Mouse (Mus musculus): ENCODE measurements around the gene 4921517D22Rik.
"Not testable (repeated sequence)": the region's sequence is repeated elsewhere in the genome, so short reads cannot be mapped to it uniquely, and the experiment has no call there.

4921517D22Rik gene

DNA sequence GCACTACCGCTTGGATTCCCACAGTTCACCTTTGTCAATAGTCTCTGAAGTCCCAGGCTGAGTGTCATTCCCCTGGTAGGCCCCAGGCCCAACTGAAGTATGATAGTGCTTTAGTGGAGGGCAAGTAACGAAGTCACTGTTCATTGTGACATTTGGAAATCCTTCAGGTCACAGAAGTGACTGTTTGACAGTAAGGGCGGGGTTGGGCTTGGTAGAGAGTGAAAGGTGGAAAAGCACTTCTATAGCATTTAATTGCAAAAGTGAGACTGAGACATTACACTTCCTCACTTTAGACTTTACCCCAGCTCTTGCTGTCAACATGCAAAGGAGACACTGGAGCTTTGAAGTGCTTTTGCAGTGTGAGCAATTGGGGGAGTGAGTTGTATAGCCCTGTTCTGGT is at the start of gene 4921517D22Rik:
TSS of gene 4921517D22Rik (minus strand) at position 101 of the 400 bp plus-strand sequence.
- DNase-seq (ENCODE audit: low spot score) = no peak

DNA sequence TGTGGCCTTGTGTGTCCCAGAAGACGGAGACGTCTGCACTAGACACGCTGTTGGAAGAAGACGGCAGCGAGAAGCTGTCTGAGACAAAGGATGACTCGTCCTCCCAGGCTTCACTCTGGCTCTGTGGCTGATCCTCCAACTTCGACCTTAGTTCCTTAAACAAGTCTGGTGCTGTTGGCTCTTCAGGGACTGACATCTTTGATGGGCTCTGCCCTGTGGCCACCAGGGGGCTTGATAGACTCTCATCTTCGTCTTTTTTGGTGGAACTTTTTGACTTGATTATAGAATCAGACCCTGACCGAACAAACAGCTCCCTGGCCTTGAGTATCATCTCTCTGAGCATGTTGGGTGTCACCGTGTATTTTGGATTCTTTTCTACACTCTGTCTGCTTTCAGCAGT is 47.8 kb upstream of the 4921517D22Rik start:
- no peak for DNase-seq (ENCODE audit: low spot score)

DNA sequence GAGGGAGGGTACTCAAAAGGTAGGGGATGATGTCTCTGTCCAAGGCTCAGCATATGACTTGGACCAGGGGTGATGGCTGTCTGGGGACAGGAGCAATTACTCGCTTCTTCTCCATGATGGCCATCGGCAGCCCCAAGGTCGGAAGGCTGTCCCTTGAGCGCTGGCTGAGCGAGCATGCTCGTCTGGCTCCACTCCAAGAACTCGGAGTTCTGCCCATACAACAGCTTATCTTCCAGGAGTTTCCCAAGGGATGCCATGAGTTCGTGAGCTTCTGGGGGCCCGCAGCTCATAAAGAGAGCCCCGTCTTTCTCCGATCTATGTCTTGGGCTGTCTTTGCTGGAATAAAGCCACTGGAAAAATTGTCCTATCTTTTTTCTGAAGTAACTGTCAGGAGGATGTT is 47.2 kb upstream of the 4921517D22Rik start:
- no peak for DNase-seq (ENCODE audit: low spot score)

DNA sequence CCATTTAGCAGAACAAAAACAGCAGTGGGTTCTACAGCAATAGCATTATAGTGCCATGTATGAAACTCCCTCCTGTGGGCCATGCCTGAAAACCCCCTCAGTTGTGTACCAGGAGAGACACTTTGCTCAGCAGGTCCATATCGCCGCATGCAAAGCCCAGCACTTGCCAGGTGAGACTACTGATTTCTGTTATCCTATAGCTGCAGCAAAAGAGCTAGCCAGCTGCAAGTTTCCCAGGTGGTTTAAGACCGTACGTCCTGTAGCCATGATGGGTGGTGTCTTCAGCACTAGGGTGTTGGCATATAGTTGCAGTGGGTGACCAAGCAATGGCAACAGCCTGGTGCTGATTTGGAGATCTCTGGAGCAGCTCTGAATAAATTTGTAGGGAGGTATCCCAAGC is 45.5 kb upstream of the 4921517D22Rik start:
- DNase-seq (ENCODE audit: low spot score) = no peak

DNA sequence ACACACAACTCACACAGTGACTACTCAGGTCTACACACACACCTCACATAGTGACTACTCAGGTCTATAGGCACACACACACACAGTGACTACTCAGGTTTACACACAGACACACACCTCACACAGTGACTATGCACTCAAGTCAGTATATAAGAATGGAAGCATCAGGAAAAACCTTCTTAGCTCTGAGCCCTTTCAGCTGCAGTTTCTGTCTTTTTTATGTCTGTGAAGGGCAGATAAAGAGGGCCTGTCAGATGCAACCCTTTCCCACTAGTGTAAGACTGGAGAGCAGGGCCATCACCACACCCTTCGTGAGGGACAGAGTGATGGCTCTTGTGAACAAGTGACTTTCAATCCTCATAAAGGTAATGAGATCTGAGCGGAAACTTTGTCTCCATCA is 44.5 kb upstream of the 4921517D22Rik start:
- DNase-seq (ENCODE audit: low spot score) = no peak

DNA sequence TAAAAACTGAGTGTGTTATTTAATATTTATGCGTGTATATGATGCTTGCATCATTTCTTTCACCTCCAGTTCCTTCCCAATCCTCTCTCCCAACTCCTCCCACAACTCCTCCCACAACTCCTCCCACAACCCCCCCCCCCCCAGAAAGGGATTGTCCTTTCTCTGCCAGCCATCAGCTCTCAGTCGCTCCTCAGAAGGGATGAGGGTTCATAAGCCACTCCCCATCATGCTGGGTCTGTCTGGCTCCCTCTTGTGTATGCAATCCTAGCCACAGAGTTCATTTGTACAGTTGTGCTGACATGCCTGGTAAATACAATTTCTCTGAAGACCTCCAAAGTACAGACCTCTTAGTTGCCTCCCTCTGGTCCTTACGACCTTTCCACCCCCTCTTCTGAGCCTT is 41.3 kb upstream of the 4921517D22Rik start:
- DNase-seq (ENCODE audit: low spot score) = no peak

DNA sequence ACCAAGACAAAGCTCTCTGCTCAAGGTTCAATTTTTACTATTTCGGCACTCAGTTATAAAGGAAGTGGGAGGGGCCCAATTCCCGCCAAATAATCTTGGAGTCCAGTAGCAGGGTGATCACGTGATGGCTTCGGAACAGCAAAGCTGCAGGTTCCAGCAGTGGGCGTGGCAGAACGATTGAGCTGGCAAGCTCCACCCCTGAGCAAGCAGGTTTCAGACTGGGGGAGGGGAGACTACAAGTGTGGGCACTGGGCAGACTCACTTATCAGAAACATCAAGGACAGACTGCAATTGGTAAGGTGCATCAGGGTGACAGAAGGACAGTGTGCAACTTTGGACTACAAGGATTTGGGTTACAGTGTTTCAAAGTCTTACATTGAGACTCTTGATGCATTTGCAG is 40.4 kb upstream of the 4921517D22Rik start:
- DNase-seq (ENCODE audit: low spot score) = not testable (repeated sequence)

DNA sequence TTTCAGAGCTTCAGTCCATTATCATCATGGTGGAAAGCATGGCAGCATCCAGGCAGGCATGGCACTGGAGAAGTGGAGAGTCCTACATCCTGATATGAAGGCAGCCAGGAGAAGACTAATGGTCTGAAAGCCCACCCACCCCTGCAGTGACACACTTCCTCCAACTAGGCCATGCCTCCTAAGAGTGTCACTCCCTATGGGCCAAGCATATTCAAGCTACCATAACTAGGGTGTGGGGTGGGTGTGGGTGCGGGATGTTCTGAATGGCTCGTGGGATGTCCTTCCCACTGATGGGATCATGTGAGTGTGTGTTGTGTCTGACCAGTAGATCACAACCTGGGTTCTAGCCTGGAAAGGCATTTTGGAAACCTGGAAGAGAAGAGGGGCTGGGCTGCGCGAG is 40.0 kb upstream of the 4921517D22Rik start:
- DNase-seq (ENCODE audit: low spot score) = no peak

DNA sequence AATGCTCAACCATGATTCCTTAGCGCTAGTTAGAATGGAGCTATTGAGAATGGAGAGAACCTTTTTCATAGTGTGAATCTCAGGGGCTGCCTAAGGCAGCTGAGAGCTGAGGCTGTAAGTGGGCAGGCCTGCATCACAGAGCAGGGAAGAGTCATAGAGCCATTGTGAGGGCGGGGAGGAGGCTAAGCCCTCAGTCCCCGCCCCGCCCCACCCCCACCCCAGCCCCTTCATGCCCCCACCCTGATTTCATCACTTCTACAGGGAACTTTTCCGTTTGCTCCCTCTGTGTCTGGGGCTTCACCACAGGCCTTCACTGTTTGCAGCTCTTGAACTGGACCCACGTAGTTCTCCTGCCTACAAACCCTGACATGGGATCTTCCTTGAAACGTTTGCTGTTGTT is 37.7 kb upstream of the 4921517D22Rik start, which contains the start of gene Spata31d1d:
TSS of gene Spata31d1d (minus strand) at position 101 of the 400 bp plus-strand sequence.
- no peak for DNase-seq (ENCODE audit: low spot score)

DNA sequence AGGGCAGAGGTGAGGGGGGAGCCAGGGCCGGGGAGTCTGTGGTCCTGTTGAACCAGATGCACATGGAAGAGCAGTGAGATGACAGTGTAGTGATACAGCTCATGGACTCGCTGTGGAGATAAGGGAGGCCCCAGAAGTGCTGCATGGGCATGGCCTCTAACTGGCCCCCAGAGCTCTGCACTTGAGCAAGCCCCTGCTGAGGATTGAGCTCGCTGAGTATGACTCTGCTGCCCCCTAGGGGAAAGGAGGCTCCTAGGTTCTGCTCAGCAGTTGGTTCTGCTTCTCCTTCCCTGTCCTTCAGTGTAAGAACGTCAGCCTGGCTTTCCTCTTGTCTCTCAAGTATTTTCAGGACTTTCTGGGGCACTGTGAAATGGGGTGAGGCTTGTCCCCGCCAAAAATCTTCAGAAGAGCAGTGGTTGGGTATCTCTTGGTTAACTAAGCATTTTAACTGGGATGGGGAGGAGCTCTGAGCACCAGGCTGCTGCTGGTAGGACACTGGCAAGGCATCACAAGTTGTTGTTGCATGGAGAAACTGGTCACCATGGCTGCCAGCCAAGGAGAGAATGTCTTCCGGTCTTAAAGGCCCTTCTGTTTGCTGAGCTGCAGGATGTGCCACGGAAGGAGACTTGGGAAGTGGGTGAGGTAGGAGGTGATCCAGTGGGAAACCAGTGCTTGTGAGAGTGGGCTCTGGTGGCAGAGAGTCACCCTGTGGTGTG is 34.6 kb upstream of the 4921517D22Rik start:
- DNase-seq (ENCODE audit: low spot score) = no peak

DNA sequence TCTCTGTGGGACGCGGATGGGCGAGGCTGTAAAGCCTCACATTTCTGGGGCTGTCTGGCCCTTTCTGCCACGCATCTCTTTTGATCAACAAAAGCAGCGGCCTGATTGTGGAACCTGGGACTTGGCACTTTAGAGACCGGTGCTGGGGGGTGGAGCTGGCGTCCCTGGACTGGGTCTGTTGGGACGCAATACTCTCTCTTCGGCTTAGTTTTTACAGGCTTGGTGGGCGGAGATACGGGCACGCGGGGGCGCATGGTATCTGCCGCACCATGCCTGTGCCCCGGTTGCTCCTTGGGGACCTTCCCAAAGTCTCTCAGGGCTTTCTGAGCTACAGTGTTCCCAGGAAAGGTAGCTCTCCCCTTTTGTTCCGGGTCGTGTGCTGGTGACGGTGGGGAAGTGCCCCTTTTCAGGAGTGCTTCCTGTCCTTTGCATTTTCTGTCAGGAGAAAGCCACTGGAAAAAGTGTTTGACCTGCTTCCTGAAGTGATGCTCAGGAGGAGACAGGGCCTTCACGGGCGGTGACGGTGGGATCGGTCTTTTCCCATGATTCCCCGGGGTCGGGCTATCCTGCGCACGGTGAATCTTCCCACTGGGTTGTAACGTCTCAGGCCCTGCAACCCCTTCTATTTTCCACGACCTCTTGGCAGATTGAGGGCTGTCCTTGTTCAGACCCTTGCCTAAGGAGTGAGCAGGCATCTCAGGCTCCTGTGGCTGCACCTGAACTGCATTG is 32.4 kb upstream of the 4921517D22Rik start:
- no peak for DNase-seq (ENCODE audit: low spot score)

DNA sequence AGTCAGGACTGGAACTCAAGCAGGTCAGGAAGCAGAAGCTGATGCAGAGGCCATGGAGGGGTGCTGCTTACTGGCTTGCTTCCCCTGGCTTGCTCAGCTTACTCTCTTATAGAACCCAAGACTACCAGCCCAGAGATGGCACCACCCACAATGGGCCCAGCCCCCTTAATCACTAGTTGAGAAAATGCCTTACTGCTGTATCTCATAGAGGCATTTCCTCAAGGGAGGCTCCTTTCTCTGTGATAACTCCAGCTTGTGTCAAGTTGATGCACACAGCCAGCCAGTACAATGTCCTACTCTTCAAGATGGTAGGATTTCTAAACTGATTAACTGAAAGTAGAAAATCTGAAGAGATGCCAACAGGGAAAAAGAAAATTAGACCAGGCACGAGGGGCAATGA is 28.2 kb upstream of the 4921517D22Rik start:
- not testable (repeated sequence) for DNase-seq (ENCODE audit: low spot score)

DNA sequence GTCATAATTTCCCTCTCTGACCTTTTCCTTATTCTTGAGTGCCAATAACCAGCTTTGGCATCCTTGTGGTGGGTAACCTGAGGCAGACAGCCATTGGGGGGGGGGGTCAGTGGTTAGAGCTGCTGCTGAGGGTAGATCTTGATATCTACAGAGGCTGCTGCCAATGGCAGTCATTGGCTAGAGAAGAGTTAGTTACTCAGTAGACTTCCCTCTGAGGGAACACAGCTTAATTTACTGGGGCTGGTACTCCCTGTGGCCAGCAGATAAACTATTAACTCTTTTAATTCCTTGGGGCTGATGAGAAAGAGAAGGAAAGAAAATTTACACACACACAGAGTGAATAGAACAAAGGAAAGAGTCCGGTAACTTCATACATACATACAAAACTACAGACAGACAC is 25.6 kb upstream of the 4921517D22Rik start:
- DNase-seq (ENCODE audit: low spot score) = no peak

DNA sequence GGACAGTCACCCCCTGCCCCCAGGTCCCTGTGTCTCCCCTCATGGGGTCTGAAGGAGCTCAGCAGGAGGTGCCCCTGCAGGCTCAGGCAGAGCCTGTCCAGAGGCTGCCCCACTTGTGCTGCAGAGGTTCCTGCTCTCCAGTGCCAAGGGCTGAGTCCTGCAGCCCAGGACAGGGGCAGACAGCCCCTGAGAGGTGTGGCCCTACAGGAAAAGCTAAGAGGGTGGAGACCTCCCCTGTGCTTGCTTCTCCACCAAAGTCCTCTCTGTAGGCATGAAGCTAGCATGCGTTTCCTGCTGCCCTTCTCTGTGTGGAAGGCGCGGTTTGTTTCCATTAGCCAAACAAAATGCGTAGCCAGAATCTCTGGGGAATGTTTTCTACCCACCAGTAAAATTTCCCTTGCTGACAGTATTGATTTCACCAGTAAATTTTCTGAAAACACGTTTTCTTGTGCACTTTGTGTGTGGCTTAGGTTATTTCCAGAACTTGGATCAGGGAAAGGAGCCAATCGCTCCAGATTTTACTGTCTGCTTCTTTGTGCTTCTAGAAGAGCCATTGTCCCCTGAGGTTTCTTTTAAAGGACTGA is 25.0 kb upstream of the 4921517D22Rik start:
- not testable (repeated sequence) for DNase-seq (ENCODE audit: low spot score)

DNA sequence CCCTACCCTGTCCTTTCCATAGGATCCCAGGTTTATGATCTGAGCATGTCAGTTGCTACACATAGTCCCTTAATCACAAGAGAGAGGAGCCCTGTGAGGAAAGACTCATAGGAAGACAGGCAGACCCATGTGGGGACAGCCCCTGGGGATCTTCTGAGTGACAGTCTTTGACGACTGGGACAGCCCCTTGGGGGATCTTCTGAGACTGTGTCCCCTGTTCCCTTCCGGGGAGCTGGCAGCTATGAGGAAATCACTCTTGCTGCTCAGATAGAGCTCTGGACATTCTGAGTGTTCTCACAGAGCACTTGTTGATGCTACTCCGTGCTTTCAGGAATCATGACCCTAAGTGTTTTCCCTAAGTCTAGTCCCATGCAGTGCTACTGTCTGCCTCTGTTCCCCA is 19.8 kb upstream of the 4921517D22Rik start:
- DNase-seq (ENCODE audit: low spot score) = no peak

DNA sequence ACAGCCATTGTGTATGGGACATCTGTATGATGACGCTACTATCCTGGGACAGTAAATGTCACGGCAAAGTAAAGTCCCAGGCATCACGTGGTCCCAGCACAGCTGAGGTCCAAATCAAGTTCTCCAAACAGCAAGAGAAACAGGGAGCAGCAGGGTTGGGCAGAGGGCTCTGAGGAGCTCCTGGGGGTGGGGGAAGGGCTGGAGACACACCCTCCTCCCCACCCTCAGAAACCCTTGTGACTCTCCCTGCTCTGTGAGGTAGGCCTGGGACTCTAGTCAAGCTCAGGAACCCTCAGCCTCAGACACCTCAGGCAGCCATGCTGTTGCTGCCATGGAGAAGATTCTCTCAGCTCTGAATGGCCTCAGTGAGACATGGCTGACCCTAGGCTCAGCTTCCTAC is 18.1 kb upstream of the 4921517D22Rik start, which contains the start of gene Spata31d1b:
TSS of gene Spata31d1b (plus strand) at position 301 of the 400 bp plus-strand sequence.
- DNase-seq (ENCODE audit: low spot score) = not testable (repeated sequence)

DNA sequence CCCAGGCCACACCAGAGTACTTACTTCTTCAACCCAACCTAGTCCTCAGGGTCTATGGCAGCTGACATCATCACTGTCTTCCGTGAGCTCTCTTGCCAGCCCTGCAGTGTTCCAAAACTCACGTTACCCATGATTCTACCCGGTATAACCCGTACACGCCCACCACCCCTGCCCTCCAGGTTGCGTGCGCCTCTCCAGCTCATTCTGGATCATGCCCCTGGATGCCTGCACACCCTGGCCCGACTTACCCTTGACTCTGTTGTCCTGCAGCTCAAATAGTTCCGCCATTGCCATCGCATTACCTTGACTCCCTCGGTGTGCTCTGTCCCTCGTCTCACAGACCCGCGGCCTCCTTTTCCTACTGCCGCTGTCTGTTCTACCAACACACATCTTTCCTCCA is 16.3 kb upstream of the 4921517D22Rik start, which contains the start of gene Spata31d1a:
TSS of gene Spata31d1a (minus strand) at position 101 of the 400 bp plus-strand sequence.
- no peak for DNase-seq (ENCODE audit: low spot score)

DNA sequence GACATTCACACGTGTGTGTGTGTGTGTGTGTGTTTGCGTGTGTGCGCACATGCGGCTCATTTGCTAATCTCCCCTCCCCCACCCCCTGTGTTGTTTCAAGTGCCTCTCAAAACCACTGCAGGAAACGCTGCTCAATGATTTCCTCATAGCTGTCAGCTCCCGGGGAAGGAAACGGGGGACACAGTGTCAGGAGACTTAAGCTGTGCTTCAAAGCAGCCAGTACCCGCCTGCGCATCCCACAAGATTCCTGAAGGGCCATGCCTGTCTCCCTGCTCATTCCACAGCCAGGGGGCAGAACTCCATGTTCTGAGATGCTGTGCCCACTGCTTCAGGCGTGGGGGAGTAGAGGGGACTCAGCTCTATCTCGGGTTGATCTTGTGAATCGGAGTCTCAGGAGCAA is 10.7 kb upstream of the 4921517D22Rik start:
- DNase-seq (ENCODE audit: low spot score) = no peak

DNA sequence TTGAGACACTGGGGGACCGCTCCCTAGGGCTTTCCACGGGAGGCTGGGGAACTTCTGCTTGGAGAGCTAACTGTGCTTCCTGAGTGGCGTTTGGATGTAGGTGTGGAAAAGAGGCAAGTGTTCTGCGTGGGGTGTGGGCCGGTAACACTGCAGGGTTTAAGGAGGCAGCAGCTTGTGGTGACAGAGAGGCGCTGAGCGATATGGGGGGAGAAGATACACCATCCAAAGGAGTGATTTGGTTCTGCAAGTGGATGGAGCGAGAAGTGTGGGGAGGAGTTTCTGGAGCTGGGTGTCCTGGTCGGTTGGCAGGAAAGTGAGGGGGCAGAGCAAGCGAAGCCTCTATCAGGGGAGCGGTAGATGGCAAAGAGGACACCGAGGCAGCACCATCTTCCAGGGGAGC is 9.6 kb upstream of the 4921517D22Rik start:
- DNase-seq (ENCODE audit: low spot score) = no peak

DNA sequence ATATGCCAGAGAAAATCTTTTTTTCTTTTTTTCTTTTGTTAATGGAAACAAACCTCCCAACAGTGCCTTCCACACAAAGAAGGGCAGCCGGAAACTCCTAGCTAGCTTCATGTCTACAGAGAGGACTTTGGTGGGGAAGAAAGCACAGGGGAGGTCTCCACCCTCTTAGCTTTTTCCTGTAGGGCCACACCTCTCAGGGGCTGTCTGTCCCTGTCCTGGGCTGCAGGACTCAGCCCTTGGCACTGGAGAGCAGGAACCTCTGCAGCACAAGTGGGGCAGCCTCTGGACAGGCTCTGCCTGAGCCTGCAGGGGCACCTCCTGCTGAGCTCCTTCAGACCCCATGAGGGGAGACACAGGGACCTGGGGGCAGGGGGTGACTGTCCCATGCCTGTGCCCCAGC is 6.2 kb upstream of the 4921517D22Rik start:
- not testable (repeated sequence) for DNase-seq (ENCODE audit: low spot score)

DNA sequence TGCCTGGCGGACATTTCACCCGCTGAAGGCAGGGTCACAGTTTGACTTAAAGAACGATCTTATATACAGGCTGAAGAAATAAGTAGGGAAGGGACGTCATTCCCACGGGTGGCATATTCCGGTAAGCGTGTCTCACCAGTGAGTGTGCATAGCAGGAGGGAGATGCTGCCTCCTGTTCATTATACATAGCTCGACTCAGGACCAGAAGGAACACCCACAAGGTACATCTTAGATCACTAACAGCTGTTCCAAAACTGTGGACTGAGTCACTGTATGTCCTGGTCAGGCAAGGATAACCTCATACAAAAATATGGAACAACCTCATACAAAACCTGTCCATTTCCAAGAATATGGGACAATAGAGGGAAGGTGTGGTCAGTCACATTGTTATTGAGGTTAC is 5.2 kb upstream of the 4921517D22Rik start:
- DNase-seq (ENCODE audit: low spot score) = no peak

DNA sequence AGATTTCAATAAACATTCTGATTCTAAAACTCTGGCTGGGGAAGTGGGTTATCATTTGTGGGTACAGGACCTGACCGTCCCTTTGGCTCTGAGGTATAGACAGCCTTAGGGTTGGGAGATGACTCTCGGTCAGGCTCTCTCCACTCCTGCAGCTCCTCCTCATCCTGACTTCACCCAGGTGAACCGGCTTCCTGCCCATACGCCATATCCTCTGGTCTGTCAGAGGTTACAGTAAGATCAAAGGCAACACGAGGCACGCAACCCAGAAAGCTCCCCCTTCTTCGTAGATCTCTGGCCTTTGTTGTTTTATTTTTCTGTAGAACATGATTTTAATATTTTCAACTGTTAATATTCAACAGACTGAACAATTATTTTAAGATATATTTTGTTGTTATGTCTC is 1.9 kb upstream of the 4921517D22Rik start:
- DNase-seq (ENCODE audit: low spot score) = no peak

DNA sequence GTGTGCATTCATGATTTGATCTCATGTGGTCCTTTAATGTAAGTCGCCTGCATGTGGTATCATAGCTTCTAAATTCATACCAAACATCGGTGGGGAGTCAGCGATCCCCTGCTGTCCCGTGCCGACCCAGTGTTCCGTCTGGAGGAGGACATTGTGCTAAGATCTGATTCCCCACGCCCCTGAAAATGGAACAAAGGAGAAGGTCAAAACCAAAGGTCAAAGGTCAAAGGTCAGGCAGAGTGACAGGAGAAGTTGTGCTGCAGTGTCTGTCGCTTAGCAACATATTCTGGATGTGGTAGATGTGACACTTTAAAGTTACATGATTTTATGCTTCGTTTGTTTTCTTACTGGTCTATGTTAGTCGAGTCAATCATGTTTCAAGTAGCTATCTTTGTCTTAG is 2.4 kb downstream of the 4921517D22Rik start:
- DNase-seq (ENCODE audit: low spot score) = no peak

Measured in urinary bladder, postnatal 10 days (tissue).